Mouse (Mus musculus): ENCODE results near the gene Dlgap5.

Dlgap5 gene

GRCm38 (mm10) chr14:47395462-47396026, 22.7 kb downstream of the Dlgap5 start:
- WGBS = 56% methylated on average over 15 of the region's 15 CpGs

DNA sequence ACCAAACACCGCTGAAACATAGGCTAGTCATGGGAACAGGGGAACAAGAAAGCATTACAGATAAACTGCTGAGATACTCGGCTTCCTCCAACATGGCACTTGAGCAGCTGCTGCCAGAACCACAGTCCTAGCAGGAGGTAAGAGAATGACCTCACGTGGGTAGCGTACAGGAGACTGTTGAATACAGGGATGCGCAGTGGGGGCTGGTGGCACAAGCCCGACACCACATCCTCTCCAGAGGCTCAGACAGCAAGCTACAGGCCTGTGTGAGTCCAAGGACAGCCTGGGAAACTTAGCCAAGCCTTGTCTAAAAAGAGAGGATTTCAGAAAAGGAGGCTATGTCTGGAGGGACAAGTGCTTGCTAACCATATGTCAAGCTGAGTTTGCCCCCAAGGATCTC, 23.2 kb downstream of the Dlgap5 start:
- WGBS = 91% methylated on average over 6 of the region's 6 CpGs

GRCm38 (mm10) chr14:47393354-47394094, 24.7 kb downstream of the Dlgap5 start:
- 94% methylated on average over 10 of the region's 10 CpGs for WGBS

DNA sequence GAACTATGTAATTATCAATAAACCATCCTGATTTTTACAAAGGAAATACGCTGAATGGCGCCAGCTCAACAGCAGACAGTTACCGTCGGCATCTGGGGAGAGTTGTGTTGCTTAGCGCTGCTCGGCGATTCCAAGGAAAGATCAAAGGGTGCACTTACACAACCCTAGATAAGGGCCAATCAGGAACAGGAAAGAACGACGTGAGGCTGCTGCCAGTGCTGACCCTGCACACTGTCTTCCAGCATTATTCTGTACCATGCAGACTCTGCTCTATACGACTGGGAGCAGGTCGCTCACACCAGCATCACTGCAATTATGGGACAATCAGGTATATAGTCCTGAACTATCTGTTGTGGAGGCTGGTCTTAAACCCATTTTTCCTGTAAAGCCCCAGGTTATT, 32.1 kb downstream of the Dlgap5 start:
- WGBS = 87% methylated on average over 11 of the region's 11 CpGs

- WGBS = 82% methylated on average over 10 of the region's 10 CpGs
Observed at GRCm38 (mm10) chr14:47384653-47385052, 33.6 kb downstream of the Dlgap5 start.

DNA sequence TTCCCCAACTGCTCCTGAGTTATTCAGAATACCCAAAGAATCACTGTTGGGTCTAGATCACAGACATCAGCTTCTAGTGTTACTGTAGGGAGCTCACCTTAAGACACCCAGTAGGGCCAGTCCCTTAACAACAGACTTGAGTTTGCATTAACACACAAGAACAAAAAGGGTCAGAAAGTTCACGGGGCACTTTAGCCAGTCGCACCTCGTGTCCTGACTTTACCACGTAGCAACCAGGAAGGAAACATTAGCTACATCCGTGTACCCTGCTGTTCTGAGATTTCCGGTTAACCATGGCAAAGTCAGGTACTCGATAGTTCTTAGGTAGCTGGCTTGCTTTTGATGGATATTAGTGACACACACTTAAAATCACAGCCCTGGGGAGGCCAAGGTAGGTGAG, 34.3 kb downstream of the Dlgap5 start:
- 89% methylated on average over 7 of the region's 7 CpGs for WGBS

DNA sequence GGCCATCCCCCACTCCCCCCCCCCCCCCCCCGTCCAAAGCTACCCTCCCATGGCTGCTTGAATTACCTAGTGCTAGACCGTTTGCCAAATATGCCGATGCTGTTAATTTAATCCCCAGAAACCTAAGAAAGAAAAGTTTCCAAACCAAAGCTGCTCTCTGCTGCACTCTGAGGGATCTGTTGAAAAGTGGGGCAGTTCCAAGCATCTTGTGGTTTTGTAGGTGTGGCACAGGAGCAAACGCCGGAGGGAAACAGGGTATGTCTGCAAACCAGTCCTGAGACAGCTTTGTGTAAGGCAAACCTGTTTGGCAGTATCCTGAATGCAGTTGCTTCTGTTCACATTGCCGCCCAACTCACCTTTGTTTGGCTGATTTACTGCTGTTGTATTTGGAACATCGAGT, 39.9 kb downstream of the Dlgap5 start:
- 75% methylated on average over 7 of the region's 7 CpGs for WGBS

DNA sequence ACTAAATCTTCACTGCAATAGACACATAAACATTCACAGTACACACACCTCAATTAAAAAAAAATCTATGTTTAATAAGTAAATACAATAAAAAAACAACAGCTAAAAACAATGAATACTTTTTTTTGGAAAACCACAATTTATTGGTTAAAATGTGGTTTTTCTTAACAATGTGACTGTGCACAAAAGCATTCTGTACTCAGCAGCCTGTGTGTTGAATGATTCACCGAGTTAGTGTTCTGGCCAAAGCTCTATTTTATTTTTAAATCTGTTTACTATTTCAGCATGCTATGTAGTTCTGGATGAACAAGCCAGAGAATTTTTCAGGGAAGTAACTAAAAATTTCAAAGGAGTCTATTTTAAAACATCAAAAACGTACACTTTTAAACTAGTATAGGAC, 41.7 kb downstream of the Dlgap5 start:
- 23% methylated on average over 2 of the region's 2 CpGs for WGBS

DNA sequence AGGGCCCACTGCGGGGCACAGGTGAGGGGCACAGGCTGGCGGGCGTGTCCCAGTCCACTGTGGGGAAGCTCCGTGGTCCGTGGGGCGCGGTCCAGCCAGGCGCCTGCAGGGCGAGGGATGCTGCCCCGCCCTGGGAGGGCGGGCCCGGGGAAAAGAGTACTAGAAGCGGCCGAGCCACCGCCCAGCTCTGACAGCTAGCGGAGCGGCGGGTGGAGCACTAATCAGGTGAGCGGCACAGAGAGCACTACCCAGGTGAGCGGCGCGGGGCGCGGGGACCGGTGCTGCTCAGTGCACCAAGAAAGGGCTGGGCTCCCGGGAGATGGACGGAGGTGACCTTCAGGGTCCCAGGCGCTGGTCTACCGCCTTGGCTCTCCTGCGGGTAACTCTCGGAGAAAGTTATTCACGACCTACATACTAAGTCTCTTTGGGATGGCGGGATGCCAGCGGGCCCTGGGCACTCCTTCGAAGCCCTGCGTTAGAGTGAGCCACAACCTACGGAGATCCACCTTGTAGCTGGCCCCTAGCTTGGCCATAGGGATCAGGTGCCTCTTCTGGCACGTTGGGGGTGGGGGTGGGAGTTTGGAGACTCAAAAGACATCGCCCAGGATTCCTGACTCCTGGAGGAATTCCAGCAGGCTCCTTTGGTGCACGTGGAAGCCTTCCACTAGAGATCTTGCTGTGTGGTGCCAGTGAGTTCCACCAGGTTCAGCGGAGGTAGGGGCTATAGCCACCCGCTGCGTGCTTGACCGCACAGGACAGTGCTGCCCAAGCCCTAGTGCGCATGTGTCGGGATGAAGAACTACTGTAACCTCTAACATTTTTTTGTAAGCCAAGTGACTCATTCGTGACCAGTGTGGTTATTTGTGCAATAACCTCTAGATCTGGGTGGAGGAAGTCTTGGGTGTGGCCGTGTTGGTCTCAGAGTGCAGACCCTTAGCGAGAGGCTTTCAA, 44.2 kb downstream of the Dlgap5 start:
- 15% methylated on average over 49 of the region's 49 CpGs for WGBS

DNA sequence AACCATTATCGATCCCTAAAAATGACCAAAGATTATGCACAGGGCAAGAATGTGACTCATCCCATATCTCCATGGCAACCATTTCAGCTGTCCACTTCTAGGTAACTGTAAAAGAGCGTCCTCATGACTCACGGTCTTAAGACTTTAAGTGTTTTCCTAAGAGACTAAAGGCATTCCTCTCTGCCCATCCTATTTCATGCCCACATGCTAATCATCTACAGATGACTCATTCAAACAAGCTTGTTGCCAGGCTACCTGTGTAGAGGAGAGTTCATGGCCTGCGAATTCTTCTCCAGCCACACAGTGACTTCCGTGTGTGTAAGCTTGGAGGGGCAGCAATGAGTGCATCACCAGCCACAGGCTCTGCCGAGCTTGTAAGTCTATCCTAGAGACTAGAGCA, 46.5 kb downstream of the Dlgap5 start:
- WGBS = 80% methylated on average over 6 of the region's 6 CpGs

DNA sequence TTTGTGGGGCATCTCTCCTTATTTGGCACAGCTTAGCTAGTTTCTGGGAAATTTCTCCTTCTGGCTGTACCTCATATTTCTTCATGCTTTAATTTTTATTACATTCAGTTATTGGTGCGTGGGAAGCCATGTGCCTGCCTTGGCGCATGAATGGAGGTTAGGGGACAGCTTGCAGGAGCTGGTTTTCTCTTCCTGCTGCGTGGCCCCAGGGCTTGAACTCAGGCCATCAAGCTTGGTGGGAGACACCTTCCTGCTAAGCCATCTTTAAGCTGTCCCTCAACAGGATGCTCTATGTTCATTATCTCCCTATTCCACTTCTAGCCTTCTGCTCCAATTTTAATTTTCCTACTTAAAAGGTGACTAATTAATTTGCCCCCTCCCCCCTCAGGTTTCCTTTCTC, 47.4 kb downstream of the Dlgap5 start:
- 86% methylated on average over 3 of the region's 3 CpGs for WGBS

DNA sequence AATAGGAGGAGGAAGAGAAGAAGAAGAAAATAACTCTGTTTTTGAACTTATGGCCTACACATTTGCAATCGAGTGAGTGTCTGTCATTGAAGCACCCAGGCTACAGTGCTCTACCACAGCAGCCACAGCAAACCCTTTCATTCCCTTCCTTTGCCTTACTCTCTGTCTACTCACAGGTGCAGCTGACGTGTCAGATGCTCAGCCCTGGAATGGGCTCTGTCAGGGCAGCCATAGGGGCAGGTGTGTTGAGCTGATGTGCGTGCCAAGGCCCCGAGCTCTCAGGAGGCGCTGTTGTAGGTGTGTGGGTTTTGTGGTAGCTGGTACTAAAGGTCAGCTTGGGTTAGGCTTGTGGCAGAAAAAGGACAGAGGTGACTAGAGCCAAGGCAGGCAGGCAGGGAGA, 48.5 kb downstream of the Dlgap5 start:
- WGBS = 95% methylated on average over 5 of the region's 5 CpGs

DNA sequence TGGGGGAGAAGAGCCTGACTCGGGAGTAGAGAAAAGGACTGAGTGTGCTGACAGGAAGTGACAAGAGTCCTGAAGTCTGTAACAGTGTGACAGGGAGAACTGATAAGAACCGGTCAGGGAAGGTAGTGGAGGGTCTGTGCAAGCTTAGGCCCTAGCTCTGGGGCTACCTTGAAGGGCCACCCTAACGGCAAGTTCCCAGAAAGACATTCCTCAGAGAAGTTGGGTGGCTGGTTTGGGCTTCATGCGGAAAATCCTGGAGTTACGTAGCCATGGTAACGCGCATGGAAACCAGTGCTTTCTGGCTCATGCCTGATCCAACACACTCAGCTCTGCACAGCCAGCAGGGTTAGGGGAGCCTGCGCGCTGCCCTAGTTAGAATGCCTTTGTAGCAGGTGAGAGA, 50.7 kb downstream of the Dlgap5 start, which contains the start of gene Lgals3:
Lgals3 (plus strand) TSS at position 291 of the 400 bp plus-strand sequence.
- 16% methylated on average over 9 of the region's 9 CpGs for WGBS

- 13% methylated on average over 7 of the region's 7 CpGs for WGBS
Observed at GRCm38 (mm10) chr14:47366881-47367321, 51.3 kb downstream of the Dlgap5 start.

- WGBS = 61% methylated on average over 21 of the region's 21 CpGs
Observed at GRCm38 (mm10) chr14:47364742-47365449, 53.3 kb downstream of the Dlgap5 start.

- WGBS = 73% methylated on average over 9 of the region's 9 CpGs
Observed at GRCm38 (mm10) chr14:47361899-47362298, 56.3 kb downstream of the Dlgap5 start.

- 85% methylated on average over 2 of the region's 2 CpGs for WGBS
Observed at GRCm38 (mm10) chr14:47361418-47361817, 56.8 kb downstream of the Dlgap5 start.

DNA sequence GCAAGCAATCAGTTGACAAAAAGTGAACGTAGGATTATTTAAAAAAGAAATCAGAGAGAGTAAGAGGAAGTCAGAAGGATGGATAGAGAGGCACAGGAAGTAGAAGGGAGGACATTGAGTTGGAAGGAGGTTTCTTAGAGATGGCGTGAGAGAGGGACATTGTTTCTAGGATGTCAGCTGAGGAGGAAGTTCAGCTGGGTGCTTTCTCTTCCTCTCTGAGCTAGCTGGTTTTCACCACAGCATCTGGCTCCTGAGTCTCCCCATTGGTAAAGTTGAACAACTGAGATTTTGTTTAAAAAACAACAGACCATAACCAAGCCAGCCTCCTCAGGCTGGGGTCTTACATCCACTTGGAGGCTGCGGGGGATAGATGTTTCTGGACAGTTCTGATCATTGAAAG, 58.6 kb downstream of the Dlgap5 start:
- 68% methylated on average over 3 of the region's 3 CpGs for WGBS

GRCm38 (mm10) chr14:47356622-47357021, 61.6 kb downstream of the Dlgap5 start:
- 89% methylated on average over 3 of the region's 3 CpGs for WGBS

DNA sequence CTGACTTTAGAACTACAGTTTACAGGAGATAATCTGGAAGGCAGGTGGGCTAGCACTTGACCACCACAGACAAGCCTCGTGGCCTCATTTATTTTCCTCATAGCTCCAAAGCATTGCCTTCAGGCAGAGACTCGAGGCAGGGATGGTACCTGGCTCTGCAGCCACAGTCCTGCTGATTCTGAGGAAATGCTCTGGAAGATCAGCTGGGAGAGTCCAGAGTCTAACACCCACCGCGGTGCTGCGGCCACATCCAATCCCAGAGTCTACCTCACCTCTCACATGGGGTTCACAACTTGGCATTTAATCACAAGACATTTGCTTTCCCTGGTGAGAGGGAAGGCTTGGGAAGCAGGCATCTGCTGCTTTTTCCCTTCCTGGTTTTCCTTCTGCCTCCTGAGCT, 63.3 kb downstream of the Dlgap5 start:
- 73% methylated on average over 5 of the region's 5 CpGs for WGBS

- WGBS = 59% methylated on average over 8 of the region's 8 CpGs
Observed at GRCm38 (mm10) chr14:47354111-47354577, 64.1 kb downstream of the Dlgap5 start.

- 77% methylated on average over 4 of the region's 4 CpGs for WGBS
Observed at GRCm38 (mm10) chr14:47353240-47353639, 65.0 kb downstream of the Dlgap5 start.

Data from cerebral cortex, adult 2 months (tissue).